Mouse (Mus musculus): ENCODE results near the gene Gm4969. TPM values are rescaled to one million over a fixed set of nuclear protein-coding genes. Genes with fewer than 3 reads are reported as not detected.
A peak's percentile ranks its signal among the peaks of the same experiment; 100 is the strongest.

Gene Gm4969
- polyA plus RNA-seq, 1 experiment, result not detected

DNA sequence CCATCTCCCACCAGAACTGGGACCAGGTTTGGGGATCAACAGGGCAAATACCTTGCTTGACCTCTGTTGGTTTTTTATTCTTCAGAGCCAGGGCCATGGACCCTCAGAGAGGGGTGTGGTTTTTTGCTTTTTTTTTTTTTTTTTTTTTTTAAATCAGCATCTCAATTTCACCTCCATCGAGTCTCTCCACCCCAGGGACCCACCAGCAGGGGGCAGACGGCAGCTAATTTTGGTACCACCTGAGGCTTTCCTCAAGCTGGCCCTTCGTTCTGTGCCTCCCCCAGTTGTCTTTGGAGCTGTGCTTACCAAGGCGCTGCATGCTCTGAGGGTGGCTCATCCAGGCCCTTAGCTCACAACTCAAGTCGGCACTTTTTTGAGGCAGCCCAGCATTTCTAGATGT, 19.2 kb upstream of the Gm4969 start:
- TF ChIP-seq GATA1 (IDR thresholded peaks at IDR 0.05; ENCODE audit: borderline replicate concordance, low read length), result no peak
- no peak for TF ChIP-seq FLI1 (IDR thresholded peaks at IDR 0.05; ENCODE audit: low read length)
- peaks cover 85% of the 10 kb centered on the region for H3K36me3 ChIP-seq (replicated peaks; ENCODE audit: low read length)
- no peak overlapping the region for H3K4me3 ChIP-seq (replicated peaks)
- H3K9me3 ChIP-seq, result no peaks in the 10 kb centered on the region
- peaks cover 22% of the 10 kb centered on the region for H3K4me1 ChIP-seq
- H3K27me3 ChIP-seq (replicated peaks), result no peaks in the 10 kb centered on the region

GRCm38 (mm10) chr7:19136673-19137334, 18.6 kb upstream of the Gm4969 start:
- H3K9me3 ChIP-seq, result no peaks in the 10 kb centered on the region
- H3K27me3 ChIP-seq (replicated peaks), result no peaks in the 10 kb centered on the region
- no peak overlapping the region for H3K4me3 ChIP-seq (replicated peaks)
- H3K4me1 ChIP-seq, result peaks cover 27% of the 10 kb centered on the region
- H3K36me3 ChIP-seq (replicated peaks; ENCODE audit: low read length), result peaks cover 81% of the 10 kb centered on the region
- TF ChIP-seq GATA1 (IDR thresholded peaks at IDR 0.05; ENCODE audit: borderline replicate concordance, low read length) (no peak), FLI1 (IDR thresholded peaks at IDR 0.05; ENCODE audit: low read length) (no peak)

DNA sequence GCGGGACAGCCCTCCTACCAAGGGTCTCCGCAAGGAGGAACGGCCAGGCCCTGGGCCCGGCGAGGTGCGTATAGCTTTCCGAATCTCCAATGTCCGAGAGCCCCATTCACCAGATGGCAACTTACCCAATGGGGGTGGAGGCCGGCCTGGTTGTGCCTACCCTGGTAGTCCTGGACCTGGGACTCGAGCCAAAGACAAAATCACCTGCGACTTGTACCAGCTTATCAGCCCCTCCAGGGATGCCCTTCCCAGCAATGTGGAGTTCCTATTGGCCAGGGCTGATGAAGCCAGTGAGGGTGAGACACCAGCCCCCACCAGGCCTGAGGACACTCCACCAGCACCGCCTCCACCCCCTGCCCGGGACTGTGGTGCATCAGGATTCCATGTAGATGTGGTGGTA, 18.0 kb upstream of the Gm4969 start:
- Histone ChIP-seq H3K4me3 (replicated peaks) (no peak overlapping the region), H3K36me3 (replicated peaks; ENCODE audit: low read length) (peaks cover 77% of the 10 kb centered on the region), H3K9me3 (no peaks in the 10 kb centered on the region), H3K4me1 (peaks cover 28% of the 10 kb centered on the region), H3K27me3 (replicated peaks) (no peaks in the 10 kb centered on the region)
- TF ChIP-seq GATA1 (IDR thresholded peaks at IDR 0.05; ENCODE audit: borderline replicate concordance, low read length) (no peak), FLI1 (IDR thresholded peaks at IDR 0.05; ENCODE audit: low read length) (no peak)

DNA sequence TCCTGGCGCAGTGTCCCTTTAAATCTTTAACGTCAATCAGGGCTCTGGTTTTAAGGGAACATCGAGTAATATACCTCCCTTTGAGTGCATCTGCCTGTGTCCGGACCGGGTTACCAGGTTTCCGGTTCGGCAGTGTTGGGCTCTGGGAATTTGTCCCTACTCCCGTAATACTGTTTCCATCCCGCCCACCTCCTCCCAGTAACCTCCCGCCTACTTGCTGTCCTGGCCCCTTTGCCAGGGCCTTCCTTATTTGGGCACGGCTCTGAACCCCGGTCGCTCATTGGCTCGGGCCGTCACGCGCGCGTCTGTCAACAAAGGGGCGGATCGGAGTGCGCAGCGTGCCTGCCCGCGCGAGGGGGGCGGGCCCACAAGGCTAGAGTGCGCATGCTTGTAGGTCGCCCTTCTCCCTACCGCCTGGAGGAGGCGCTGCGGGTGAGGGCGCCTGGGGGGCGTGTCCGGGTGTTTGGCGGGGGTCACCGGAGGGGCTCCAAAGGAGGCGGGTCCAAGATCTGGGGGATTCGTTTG, 13.2 kb upstream of the Gm4969 start:
- Histone ChIP-seq H3K27me3 (replicated peaks) (no peaks in the 10 kb centered on the region), H3K36me3 (replicated peaks; ENCODE audit: low read length) (peaks cover 64% of the 10 kb centered on the region), H3K9me3 (no peaks in the 10 kb centered on the region), H3K4me3 (replicated peaks) (peak overlapping the region; percentile 91), H3K4me1 (peaks cover 56% of the 10 kb centered on the region)
- 0 out of 2 replicates have a peak, but pooled peaks have one; percentile 40 for TF ChIP-seq FLI1 (IDR thresholded peaks at IDR 0.05; ENCODE audit: low read length)
- no peak for TF ChIP-seq GATA1 (IDR thresholded peaks at IDR 0.05; ENCODE audit: borderline replicate concordance, low read length)

DNA sequence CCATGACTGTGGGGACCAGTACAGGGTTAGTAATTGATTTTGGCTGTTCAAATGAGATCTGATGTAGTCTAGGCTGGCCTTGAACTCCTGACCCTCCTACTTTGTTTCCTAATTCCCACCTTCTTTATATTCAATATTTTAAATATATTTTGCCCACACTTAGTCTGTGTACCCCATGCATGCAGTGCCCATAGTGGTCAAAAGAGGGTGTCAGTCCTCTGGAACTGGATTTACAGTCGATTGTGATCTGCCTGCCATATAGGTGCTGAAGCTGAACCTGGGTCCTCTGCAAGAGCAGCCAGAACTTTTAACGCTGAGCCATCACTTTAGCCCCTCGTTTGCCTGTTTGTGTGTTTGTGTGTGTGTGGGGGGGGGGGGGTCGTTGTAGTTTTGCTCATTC, 12.5 kb upstream of the Gm4969 start:
- Histone ChIP-seq H3K27me3 (replicated peaks) (no peaks in the 10 kb centered on the region), H3K4me1 (peaks cover 58% of the 10 kb centered on the region), H3K4me3 (replicated peaks) (peak overlapping the region; percentile 91), H3K36me3 (replicated peaks; ENCODE audit: low read length) (peaks cover 64% of the 10 kb centered on the region), H3K9me3 (no peaks in the 10 kb centered on the region)
- TF ChIP-seq FLI1 (IDR thresholded peaks at IDR 0.05; ENCODE audit: low read length) (no peak), GATA1 (IDR thresholded peaks at IDR 0.05; ENCODE audit: borderline replicate concordance, low read length) (no peak)

- Histone ChIP-seq H3K27me3 (replicated peaks) (no peaks in the 10 kb centered on the region), H3K4me1 (peaks cover 59% of the 10 kb centered on the region), H3K4me3 (replicated peaks) (no peak overlapping the region), H3K36me3 (replicated peaks; ENCODE audit: low read length) (peaks cover 62% of the 10 kb centered on the region), H3K9me3 (no peaks in the 10 kb centered on the region)
- TF ChIP-seq GATA1 (IDR thresholded peaks at IDR 0.05; ENCODE audit: borderline replicate concordance, low read length), result no peak
- no peak for TF ChIP-seq FLI1 (IDR thresholded peaks at IDR 0.05; ENCODE audit: low read length)
Observed at GRCm38 (mm10) chr7:19129396-19129795, 11.2 kb upstream of the Gm4969 start.

DNA sequence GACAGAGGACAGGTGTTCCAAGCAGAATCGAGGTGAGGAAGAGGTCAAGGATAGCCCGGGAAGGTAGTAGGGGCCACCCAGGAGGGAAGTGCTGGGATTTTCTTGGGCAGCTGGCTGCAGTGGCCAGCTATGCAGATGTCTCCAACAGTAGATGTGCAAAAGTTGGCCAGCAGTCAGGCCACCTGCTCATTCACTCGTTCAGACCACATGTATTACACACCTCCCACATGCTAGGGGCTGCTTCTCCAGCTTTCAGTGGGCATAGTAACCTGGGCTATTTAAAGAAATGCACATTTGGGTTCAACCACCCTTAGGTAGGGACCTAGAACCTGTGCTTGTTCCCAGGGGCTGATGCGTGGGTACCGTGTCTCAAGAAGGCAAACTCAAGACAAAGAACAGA, 9.6 kb upstream of the Gm4969 start:
- Histone ChIP-seq H3K4me1 (peaks cover 61% of the 10 kb centered on the region), H3K4me3 (replicated peaks) (no peak overlapping the region), H3K9me3 (no peaks in the 10 kb centered on the region), H3K36me3 (replicated peaks; ENCODE audit: low read length) (peaks cover 57% of the 10 kb centered on the region), H3K27me3 (replicated peaks) (no peaks in the 10 kb centered on the region)
- TF ChIP-seq FLI1 (IDR thresholded peaks at IDR 0.05; ENCODE audit: low read length) (no peak), GATA1 (IDR thresholded peaks at IDR 0.05; ENCODE audit: borderline replicate concordance, low read length) (no peak)

GRCm38 (mm10) chr7:19124713-19125112, 6.5 kb upstream of the Gm4969 start:
- Histone ChIP-seq H3K27me3 (replicated peaks) (no peaks in the 10 kb centered on the region), H3K36me3 (replicated peaks; ENCODE audit: low read length) (peaks cover 54% of the 10 kb centered on the region), H3K4me3 (replicated peaks) (no peak overlapping the region), H3K4me1 (peaks cover 54% of the 10 kb centered on the region), H3K9me3 (no peaks in the 10 kb centered on the region)
- TF ChIP-seq GATA1 (IDR thresholded peaks at IDR 0.05; ENCODE audit: borderline replicate concordance, low read length), result no peak
- TF ChIP-seq FLI1 (IDR thresholded peaks at IDR 0.05; ENCODE audit: low read length), result no peak

DNA sequence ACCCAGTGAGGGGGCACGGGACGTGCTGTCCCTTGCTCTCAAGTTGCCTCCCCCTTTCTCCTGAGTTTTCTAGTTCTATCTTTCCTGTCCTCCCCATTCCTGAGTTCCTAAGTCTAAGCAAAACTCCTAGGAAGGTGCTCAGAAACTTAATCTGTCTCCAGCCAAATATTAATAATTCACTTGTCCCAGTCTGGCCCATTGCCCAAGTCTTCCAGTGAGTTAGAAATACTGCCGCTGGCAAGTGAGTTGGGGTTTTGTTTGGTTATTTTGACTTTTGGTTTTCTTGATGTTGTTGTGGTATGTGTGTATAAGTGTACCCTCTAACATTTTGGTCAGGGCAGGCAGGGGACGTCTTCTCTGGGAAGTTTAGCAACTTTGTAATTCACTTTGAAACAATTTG, 3.5 kb upstream of the Gm4969 start:
- peaks cover 34% of the 10 kb centered on the region for H3K36me3 ChIP-seq (replicated peaks; ENCODE audit: low read length)
- TF ChIP-seq GATA1 (IDR thresholded peaks at IDR 0.05; ENCODE audit: borderline replicate concordance, low read length) (no peak), FLI1 (IDR thresholded peaks at IDR 0.05; ENCODE audit: low read length) (no peak)
- H3K4me1 ChIP-seq, result peaks cover 43% of the 10 kb centered on the region
- peak overlapping the region; percentile 38 for H3K4me3 ChIP-seq (replicated peaks)
- no peaks in the 10 kb centered on the region for H3K27me3 ChIP-seq (replicated peaks)
- H3K9me3 ChIP-seq, result peaks cover 9% of the 10 kb centered on the region

DNA sequence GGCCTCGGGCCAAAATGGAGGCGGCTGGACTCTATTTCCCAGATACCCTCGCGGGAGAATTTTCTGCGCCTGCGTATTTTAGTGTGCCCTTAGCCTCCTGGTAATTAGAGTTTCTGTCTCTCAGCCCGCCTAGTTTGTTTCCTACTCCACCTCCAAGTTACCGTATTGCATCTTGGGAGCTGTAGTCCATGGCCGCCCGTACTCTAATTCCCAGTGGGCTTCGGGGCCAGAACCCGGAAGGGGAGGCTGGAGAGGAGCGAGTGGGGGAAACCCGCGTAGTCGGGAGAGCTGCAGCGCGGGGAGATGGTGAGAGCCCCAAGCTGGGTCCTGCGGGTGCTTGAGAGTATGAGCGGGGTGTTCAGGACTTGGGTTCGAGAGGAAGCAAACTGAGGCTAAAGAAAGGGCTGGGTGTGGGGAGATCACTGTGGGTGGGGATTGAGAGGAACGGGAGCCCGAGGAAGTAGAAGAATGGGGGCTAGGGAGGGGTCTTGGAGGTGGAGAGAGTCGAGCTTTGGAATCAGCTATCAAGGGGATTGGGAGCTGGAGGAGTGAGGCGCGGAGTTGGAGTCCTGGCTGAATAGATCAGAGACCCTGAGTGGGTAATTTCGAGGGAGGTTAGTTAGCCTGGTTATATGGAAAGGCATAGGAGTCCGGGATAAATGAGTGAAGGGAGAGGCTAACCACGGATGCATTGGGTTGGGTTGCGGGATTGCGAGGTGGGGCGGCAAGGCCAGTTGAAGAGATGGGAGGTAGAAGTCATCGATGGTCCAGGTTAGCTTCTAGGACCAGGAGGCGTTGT, 1.7 kb upstream of the Gm4969 start, which contains the start of gene Fbxo46:
Fbxo46 (plus strand) TSS at position 229 of the 799 bp plus-strand sequence.
- peaks cover 9% of the 10 kb centered on the region for H3K9me3 ChIP-seq
- no peak for TF ChIP-seq GATA1 (IDR thresholded peaks at IDR 0.05; ENCODE audit: borderline replicate concordance, low read length)
- TF ChIP-seq FLI1 (IDR thresholded peaks at IDR 0.05; ENCODE audit: low read length), result no peak
- H3K36me3 ChIP-seq (replicated peaks; ENCODE audit: low read length), result peaks cover 18% of the 10 kb centered on the region
- peaks cover 38% of the 10 kb centered on the region for H3K4me1 ChIP-seq
- no peaks in the 10 kb centered on the region for H3K27me3 ChIP-seq (replicated peaks)
- peak within 1 kb of the TSS; percentile 97 for H3K4me3 ChIP-seq (replicated peaks)

All from megakaryocyte, embryonic 14.5 days (primary cell).